Mouse (Mus musculus) stomach, postnatal 0 days (tissue): Measurements from ENCODE around the gene Lctl.

Source experiments
- CTCF ChIP-seq: IDR thresholded peaks from 2 replicates; pipeline ENCODE4 v1.5.1; 2016; ENCODE audit warnings: antibody characterized with exemption, low read depth, mild to moderate bottlenecking, moderate library complexity
- EP300 ChIP-seq: optimal IDR thresholded peaks from 2 replicates; pipeline ENCODE3; 2016; ENCODE audit warnings: antibody characterized with exemption

DNA sequence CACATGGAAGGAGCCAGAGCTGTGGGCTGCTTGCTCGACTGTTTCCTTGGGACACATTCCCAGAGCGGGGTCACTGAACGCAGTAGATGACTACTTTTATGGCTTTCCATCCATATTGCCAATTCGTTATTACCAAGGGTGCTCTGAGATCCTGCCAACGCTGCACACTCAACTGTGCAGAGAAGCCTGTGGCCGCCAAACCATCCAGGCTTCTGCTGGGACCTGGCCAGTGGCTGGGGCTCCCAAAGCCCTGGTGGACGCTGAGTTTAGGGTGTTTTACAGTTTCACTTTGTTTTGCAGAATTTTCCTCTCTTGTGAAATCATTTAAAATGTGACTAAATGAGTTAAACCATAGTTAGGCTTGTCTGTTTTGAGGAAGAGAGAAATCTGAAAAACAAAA, 32.7 kb upstream of the Lctl start:
- TF ChIP-seq EP300, result no peak
- TF ChIP-seq CTCF, result no peak
